Mouse (Mus musculus): ENCODE measurements around the gene Abcf2.

- TF ChIP-seq CTCF (IDR thresholded peaks at IDR 0.05; ENCODE audit: extremely low read depth, insufficient read depth, low read length) (no peak), POLR2A (IDR thresholded peaks at IDR 0.05; ENCODE audit: extremely low read depth, insufficient read depth, low read length) (no peak)
Measured at GRCm38 (mm10) chr5:24541144-24541569, 36.1 kb downstream of the Abcf2 start.

All from cortical plate, adult 2 months (tissue).